Mouse (Mus musculus): ENCODE measurements around the gene Hcrt. TPM values are rescaled to one million over a fixed set of nuclear protein-coding genes. Genes with fewer than 3 reads are reported as not detected.

Hcrt gene
- total RNA-seq, 1 experiment from 2014 or later = not detected

DNA sequence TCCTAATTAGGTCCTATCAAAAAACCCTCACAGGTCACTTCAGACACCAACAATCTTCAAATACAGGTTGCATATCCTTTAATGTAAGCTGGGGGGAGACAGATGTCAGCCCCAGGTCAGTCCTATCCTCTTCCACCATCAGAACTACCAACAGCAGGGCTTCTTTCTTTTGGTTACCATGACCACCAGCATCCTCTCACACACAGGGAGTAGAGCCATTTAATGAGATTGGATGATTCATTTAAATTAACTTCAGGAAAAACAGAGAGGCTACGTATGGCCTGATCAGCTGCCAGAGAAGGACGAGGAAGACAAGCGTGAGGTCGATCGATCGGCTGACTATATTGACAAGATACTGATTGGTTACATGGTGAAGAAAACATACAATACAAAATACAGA, 47.8 kb downstream of the Hcrt start:
- ATAC-seq (replicated peaks; ENCODE audit: low read depth, poor library complexity, severe bottlenecking) = no peak

DNA sequence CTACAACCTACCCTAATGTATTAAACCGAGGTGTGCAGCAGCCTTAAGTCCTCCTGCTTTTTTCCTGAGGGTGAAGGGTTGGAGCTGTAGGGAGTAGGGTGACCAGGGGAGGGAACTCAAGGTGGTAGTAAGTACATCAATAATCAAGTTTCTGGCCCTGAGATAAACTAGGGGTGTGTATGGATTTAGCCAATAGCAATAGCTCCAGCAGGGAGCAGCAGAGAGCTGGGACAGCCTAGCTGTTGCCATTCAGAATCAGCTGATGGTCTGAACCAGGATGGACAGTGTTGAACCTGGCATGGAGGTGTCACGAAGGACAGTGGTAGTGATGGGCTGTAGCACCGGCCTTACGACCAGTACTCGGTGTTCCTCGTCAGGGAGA, 48.2 kb downstream of the Hcrt start:
- peak; percentile 58 for ATAC-seq (replicated peaks; ENCODE audit: low read depth, poor library complexity, severe bottlenecking)

DNA sequence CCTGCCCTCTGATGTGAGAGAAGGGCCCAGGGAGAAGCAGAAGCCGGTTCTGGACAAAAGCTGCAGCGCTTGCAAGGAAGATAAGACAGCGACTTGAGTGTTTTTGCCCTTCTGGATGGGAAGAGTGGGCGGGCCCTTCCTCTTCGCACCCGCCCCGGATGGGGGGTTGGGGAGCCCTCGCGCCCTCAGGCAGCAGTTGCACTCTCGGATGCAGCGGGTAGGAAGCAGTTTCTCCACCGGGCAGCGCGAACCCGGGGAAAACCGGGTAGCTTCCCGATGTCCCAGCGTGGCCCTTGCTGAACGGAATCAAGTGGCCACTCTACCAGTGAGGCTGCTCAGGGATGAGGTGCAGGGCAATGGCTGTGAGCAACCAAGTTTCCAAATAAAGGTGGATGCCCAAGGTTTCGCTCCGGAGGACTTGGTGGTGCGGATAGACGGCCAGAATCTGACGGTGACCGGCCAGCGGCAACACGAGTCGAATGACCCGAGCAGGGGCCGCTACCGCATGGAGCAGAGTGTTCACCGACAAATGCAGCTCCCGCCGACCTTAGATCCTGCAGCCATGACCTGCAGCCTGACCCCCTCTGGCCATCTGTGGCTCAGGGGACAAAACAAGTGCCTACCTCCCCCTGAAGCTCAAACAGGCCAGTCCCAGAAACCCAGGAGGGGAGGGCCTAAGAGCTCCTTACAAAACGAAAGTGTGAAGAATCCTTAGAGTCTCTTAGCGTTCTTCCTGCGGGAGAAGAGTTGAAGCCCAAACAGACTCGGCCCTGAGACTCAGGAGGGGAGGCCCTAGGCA, 48.8 kb downstream of the Hcrt start, which contains the start of gene Hspb9:
Hspb9 (plus strand) TSS at position 116 of the 799 bp plus-strand sequence.
- peak; percentile 77 for ATAC-seq (replicated peaks; ENCODE audit: low read depth, poor library complexity, severe bottlenecking)

DNA sequence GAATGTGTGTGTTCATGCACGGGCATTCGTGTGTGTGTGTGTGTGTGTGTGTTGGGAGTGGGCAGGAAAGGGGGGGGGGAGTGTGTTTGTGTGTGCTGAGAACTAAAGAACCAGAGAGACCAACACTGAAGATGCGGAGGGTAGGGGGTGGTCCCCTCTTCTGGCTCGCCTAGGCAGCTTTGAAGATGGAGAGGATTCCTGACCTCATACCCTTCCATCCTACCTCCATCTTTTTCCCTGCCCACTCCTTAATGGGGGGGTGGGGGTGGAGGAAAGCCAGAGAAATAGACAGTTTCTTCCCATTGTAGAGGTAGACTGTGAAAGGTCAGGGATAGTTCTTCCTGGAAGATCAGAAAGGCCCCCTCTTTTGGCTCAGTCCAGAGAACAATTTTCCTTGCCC, 49.6 kb downstream of the Hcrt start:
- no peak for ATAC-seq (replicated peaks; ENCODE audit: low read depth, poor library complexity, severe bottlenecking)

DNA sequence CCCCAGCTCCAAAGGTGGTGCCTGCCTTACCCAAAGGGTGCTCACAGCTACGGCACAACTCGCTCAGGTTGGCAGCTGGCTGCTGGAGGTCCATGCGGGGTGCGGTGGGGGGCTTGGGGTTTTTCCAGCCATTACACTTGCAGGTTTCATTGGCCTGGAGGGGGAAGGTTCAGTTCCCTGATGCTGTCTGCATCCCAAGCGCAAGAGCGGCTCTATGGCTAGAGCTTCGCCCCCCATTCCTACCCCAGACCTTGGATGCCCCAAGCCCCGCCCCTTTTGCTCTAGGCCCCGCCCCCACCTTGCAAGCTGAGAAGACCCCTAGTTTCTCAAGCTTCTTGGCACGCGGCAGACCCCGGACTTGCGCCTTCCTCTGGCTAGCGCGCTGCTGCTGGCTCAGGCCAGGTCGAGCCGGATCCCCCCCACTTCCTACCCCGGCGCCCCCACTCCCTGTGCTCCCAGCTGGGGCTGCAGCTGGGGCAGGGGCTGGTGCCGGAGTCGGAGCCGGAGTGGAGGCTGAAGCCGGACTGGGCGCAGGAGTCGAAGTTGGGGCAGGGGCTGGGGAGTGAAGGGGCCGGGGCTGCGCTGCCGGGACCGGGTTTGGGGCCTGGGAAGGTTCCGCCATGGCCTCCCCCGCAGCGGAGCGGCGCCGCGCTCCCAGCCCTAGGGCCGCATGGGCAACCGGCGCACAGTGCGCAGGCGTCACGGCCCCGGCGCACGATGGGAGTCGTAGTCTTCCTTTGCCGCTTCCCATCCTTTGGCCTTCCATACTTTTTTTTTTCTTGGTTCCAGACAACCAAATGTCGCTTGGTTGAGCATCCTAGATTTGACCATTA, 50.7 kb downstream of the Hcrt start, which contains the start of gene Kat2a:
Kat2a (minus strand) TSS at position 683 of the 833 bp plus-strand sequence.
- ATAC-seq (replicated peaks; ENCODE audit: low read depth, poor library complexity, severe bottlenecking) = no peak

Other genes starting within 250 kb of the Hcrt start
- 85.6 and 95.4 TPM in 2 replicates for gene Acly, start 234.9 kb downstream of the Hcrt start, total RNA-seq (2017)
- 0.05 TPM in 1 of 2 replicates, not detected in the other for gene Ttc25, start 217.3 kb downstream of the Hcrt start, total RNA-seq (2017)
- 34.8 and 36.4 TPM in 2 replicates for gene Cnp, start 188.0 kb downstream of the Hcrt start, total RNA-seq (2017)
- gene Nkiras2, start 143.7 kb downstream of the Hcrt start, total RNA-seq (2017) = 14.0 and 16.2 TPM in 2 replicates
- 91.4 and 211 TPM in 2 replicates for gene Dnajc7, start 142.8 kb downstream of the Hcrt start, total RNA-seq (2017)
- gene Zfp385c, start 70.5 kb downstream of the Hcrt start, total RNA-seq (2017) = not detected in 2 replicates
- 23.7 and 25.9 TPM in 2 replicates for gene Dhx58, start 58.7 kb downstream of the Hcrt start, total RNA-seq (2017)
- 30.3 and 35.3 TPM in 2 replicates for gene Kat2a, start 50.5 kb downstream of the Hcrt start, total RNA-seq (2017)
- gene Hspb9, start 49.1 kb downstream of the Hcrt start, total RNA-seq (2017) = 6.3 TPM in 1 of 2 replicates, not detected in the other
- 75.8 and 87.2 TPM in 2 replicates for gene Rab5c, start 24.7 kb downstream of the Hcrt start, total RNA-seq (2017)
- not detected in 2 replicates for gene Kcnh4, start 3.0 kb downstream of the Hcrt start, total RNA-seq (2017)
- gene Ghdc, start 8.0 kb upstream of the Hcrt start, total RNA-seq (2017) = 2.3 and 4.0 TPM in 2 replicates
- 49.4 and 64.4 TPM in 2 replicates for gene Stat5b, start 87.8 kb upstream of the Hcrt start, total RNA-seq (2017)
- gene Stat5a, start 96.4 kb upstream of the Hcrt start, total RNA-seq (2017) = 44.4 and 52.7 TPM in 2 replicates
- gene Stat3, start 176.6 kb upstream of the Hcrt start, total RNA-seq (2017) = 59.6 and 74.9 TPM in 2 replicates
- gene Cavin1, start 208.0 kb upstream of the Hcrt start, total RNA-seq (2017) = 8.4 and 10.6 TPM in 2 replicates
- gene Atp6v0a1, start 246.5 kb upstream of the Hcrt start, total RNA-seq (2017) = 16.2 and 25.9 TPM in 2 replicates

All from common myeloid progenitor, adult 5-6 weeks (primary cell).